Mouse (Mus musculus) adrenal gland, postnatal 36 days (tissue): ENCODE data around the gene Pttg1. TPM values are rescaled to one million over a fixed set of nuclear protein-coding genes. Genes with fewer than 3 reads are reported as not detected.

Experiments used
- DNase-seq, 2 experiments: peaks; one replicate each; pipeline ENCODE4 v3.0.0; 2021; ENCODE audit warnings: mixed read lengths in 1 of 2
- microRNA-seq: library from miRNA; unstranded; fragments of <30 nt; microRNA quantifications from one replicate; pipeline ENCODE4 v1.2.0, GENCODE M21; 2021
- total RNA-seq, 2 experiments: library from RNA; stranded (reverse); gene quantifications; 2 replicates each; pipeline ENCODE4 v1.2.3; 2021

The Pttg1 gene
- total RNA-seq, 2 experiments from 2014 or later, result 38.6 to 47.6 TPM

GRCm38 (mm10) chr11:43377083-43377850 lies 48.8 kb downstream of the Pttg1 start:
- no peak for DNase-seq

- DNase-seq, result no peak
Observed at GRCm38 (mm10) chr11:43376598-43376997, 49.5 kb downstream of the Pttg1 start.

DNA sequence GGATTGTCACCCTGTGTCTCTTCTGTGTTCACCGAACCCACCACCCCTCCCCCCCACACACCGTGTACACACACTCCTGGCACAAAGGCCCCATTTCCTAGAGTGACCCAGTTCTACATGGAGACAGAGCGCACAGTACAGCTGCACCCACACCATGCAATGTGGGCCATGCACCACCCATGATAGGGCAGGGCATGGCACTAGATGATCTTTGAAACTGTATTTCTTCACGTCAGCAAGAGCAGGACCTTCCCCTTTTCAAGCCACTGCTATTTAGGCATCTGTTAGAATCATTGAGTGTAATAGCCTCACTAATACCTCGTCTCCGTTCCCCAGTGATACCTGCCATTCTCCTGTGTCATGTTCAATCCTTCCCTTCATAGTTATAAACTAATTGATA lies 51.1 kb downstream of the Pttg1 start:
- no peak for DNase-seq

- DNase-seq, result no peak
Observed at GRCm38 (mm10) chr11:43373367-43373766, 52.7 kb downstream of the Pttg1 start.

DNA sequence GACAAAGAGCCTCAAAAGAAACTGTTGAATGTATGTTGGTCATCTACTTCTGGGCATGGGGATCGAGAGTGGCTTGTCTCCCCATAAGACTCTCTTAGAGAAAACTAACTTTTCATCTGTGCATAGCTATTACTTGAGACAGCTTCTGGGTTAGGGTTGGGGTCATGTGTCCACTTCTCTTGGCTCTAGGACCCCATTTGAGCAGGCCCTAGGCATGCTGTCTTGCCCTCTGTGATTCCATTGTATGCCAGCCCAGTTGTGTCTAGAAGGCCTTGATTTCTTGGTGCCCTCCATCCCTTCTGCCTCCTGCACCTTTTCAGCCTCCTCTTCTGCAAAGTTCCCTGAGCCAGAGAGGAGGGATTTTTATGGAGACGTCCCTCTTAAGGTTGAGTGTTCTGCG lies 54.2 kb downstream of the Pttg1 start:
- no peak for DNase-seq

Small RNA genes lying within 50 kb of the gene (microRNA-seq; reads per million reads assigned to microRNA genes)
- gene Mir146, result 2,004 reads per million, percentile 86 among the genes with 10 or more reads in this experiment

Other genes with a start within 250 kb of the Pttg1 start
- 10 to 100 TPM; 42.7 to 43.1 TPM for gene Slu7, start 7.5 kb upstream of the Pttg1 start, total RNA-seq
- 10 to 100 TPM in 1 of 2 experiments, 1 to 10 TPM in 1; 4.7 to 11.3 TPM for gene C1qtnf2, start 48.0 kb upstream of the Pttg1 start, total RNA-seq
- 1 to 10 TPM; 2.1 TPM for gene Ccnjl, start 102.5 kb upstream of the Pttg1 start, total RNA-seq
- 1 to 10 TPM in 1 of 2 experiments, under 1 TPM in 1; 0.36 to 1.0 TPM for gene 4933415A04Rik, start 160.8 kb upstream of the Pttg1 start, total RNA-seq
- gene Fabp6, start 175.3 kb upstream of the Pttg1 start, total RNA-seq, result not detected